Mouse (Mus musculus): ENCODE data around the gene Cp. TPM values are rescaled to one million over a fixed set of nuclear protein-coding genes. Genes with fewer than 3 reads are reported as not detected.

Cp gene
- polyA plus RNA-seq, 1 experiment from 2014 or later = 3.1 TPM

DNA sequence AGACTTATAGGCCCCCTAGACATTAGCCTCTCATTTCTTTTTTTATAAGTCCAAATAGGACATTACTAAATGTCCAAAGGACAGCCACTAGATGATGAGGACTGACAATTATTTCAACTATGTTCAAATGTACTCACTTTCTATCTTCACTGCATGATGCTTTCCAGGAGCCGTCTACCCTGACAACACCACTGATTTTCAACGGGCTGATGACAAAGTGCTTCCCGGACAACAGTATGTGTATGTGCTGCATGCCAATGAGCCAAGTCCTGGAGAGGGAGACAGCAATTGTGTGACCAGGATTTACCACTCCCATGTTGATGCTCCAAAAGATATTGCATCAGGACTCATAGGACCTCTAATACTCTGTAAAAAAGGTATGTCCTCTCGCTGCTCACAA is 9.2 kb downstream of the Cp start:
- Histone ChIP-seq H3K27me3 (replicated peaks) (no peaks in the 10 kb centered on the region), H3K4me1 (no peaks in the 10 kb centered on the region), H3K4me2 (replicated peaks) (no peak overlapping the region), H3K27ac (no peak overlapping the region), H3K9ac (no peak overlapping the region), H3K36me3 (no peaks in the 10 kb centered on the region), H3K4me3 (no peak overlapping the region), H3K9me3 (no peaks in the 10 kb centered on the region)
- ATAC-seq (ENCODE audit: low FRiP score, low read depth) = no peak
- 55% methylated on average over 4 of the region's 4 CpGs for WGBS

- H3K36me3 ChIP-seq = no peaks in the 10 kb centered on the region
- no peak overlapping the region for H3K9ac ChIP-seq
- H3K4me2 ChIP-seq (replicated peaks) = no peak overlapping the region
- H3K27me3 ChIP-seq (replicated peaks) = no peaks in the 10 kb centered on the region
- H3K27ac ChIP-seq = no peak overlapping the region
- 50% methylated on average over 4 of the region's 4 CpGs for WGBS
- no peak overlapping the region for H3K4me3 ChIP-seq
- no peak for ATAC-seq (ENCODE audit: low FRiP score, low read depth)
- no peaks in the 10 kb centered on the region for H3K9me3 ChIP-seq
- H3K4me1 ChIP-seq = no peaks in the 10 kb centered on the region
These were observed 21.6 kb downstream of the Cp start for GRCm38 (mm10) chr3:19978474-19978873.

- 85% methylated on average over 2 of the region's 2 CpGs for WGBS
- H3K36me3 ChIP-seq = no peaks in the 10 kb centered on the region
- no peak overlapping the region for H3K4me2 ChIP-seq (replicated peaks)
- no peak overlapping the region for H3K27ac ChIP-seq
- no peak overlapping the region for H3K9ac ChIP-seq
- no peaks in the 10 kb centered on the region for H3K27me3 ChIP-seq (replicated peaks)
- H3K4me3 ChIP-seq = no peak overlapping the region
- H3K4me1 ChIP-seq = no peaks in the 10 kb centered on the region
- H3K9me3 ChIP-seq = no peaks in the 10 kb centered on the region
- no peak for ATAC-seq (ENCODE audit: low FRiP score, low read depth)
These were observed 24.3 kb downstream of the Cp start for GRCm38 (mm10) chr3:19981156-19981555.

DNA sequence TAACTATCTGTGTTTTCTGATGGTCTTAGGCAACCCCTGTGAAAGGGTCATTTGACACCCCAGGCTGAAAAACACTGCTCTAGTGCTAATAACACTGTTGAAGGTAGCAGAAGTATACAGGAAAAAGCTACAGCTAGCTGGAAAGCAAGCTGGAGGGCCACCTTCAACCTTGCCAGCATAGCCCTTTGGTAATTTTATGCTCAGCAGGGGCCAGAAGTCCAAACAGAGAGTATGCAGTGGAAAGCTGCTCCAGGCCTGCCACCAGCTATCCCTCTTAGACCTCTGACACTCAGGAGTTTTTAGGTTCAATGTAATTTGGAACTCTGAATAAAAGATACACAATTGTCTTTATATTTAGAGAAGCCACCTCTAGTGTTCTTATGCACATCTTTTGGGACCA is 26.0 kb downstream of the Cp start:
- ATAC-seq (ENCODE audit: low FRiP score, low read depth) = no peak
- no peak overlapping the region for H3K4me3 ChIP-seq
- no peak overlapping the region for H3K27ac ChIP-seq
- H3K27me3 ChIP-seq (replicated peaks) = no peaks in the 10 kb centered on the region
- no peaks in the 10 kb centered on the region for H3K9me3 ChIP-seq
- no peaks in the 10 kb centered on the region for H3K36me3 ChIP-seq
- H3K9ac ChIP-seq = no peak overlapping the region
- H3K4me2 ChIP-seq (replicated peaks) = no peak overlapping the region
- H3K4me1 ChIP-seq = no peaks in the 10 kb centered on the region

DNA sequence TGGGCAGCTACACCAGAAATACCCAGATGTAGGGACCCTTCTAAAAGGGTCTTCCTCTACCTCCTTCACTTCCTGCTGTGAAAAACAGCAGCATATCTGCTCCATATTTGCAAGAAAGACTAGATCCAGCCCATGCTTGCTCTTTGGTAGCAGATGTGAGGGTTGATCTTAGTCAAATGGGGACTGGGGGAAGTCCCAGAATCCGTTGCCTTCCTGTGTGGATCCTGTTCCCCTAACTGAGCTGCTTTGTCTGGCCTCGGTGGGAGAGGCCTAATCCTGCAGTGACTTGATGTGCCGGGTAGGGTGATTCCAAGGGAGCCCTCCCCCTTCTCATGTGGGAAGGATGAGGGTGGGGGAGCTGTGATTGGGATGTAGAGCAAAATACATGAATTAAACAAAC is 29.3 kb downstream of the Cp start:
- Histone ChIP-seq H3K27ac (no peak overlapping the region), H3K4me1 (no peaks in the 10 kb centered on the region), H3K4me2 (replicated peaks) (no peak overlapping the region), H3K4me3 (no peak overlapping the region), H3K9me3 (no peaks in the 10 kb centered on the region), H3K27me3 (replicated peaks) (no peaks in the 10 kb centered on the region), H3K36me3 (no peaks in the 10 kb centered on the region), H3K9ac (no peak overlapping the region)
- ATAC-seq (ENCODE audit: low FRiP score, low read depth) = no peak
- WGBS = 38% methylated on average over 3 of the region's 3 CpGs

GRCm38 (mm10) chr3:19990031-19990430 is 33.2 kb downstream of the Cp start:
- H3K9ac ChIP-seq = no peak overlapping the region
- 81% methylated on average over 3 of the region's 3 CpGs for WGBS
- H3K4me1 ChIP-seq = no peaks in the 10 kb centered on the region
- no peaks in the 10 kb centered on the region for H3K9me3 ChIP-seq
- no peak overlapping the region for H3K4me2 ChIP-seq (replicated peaks)
- no peak overlapping the region for H3K27ac ChIP-seq
- no peak overlapping the region for H3K4me3 ChIP-seq
- no peak for ATAC-seq (ENCODE audit: low FRiP score, low read depth)
- no peaks in the 10 kb centered on the region for H3K36me3 ChIP-seq
- H3K27me3 ChIP-seq (replicated peaks) = no peaks in the 10 kb centered on the region

DNA sequence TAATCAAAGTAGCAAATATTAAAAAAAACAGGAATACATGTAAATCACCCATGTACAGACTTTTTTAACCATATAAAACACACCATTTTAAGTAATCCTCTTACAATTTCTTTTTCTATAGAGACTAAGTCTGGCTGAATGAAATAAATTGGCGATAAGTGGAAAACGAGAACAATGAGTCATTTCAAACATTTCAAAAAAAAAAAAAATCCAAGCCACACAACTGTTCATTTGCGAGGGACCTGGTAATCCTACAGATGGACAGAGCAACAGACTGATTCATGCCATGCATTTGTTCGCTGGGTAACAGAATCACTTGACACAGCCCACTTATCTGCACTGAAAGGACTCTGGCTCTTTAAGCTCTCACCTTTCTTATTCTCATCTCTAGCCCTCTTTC is 35.5 kb downstream of the Cp start:
- H3K27me3 ChIP-seq (replicated peaks) = no peaks in the 10 kb centered on the region
- no peak overlapping the region for H3K4me2 ChIP-seq (replicated peaks)
- no peak overlapping the region for H3K9ac ChIP-seq
- no peaks in the 10 kb centered on the region for H3K4me1 ChIP-seq
- H3K4me3 ChIP-seq = no peak overlapping the region
- no peaks in the 10 kb centered on the region for H3K9me3 ChIP-seq
- ATAC-seq (ENCODE audit: low FRiP score, low read depth) = no peak
- WGBS = 84% methylated on average over 4 of the region's 4 CpGs
- peaks cover 7% of the 10 kb centered on the region; the same call in 1 of the 2 replicates for H3K36me3 ChIP-seq
- no peak overlapping the region for H3K27ac ChIP-seq

- no peaks in the 10 kb centered on the region for H3K27me3 ChIP-seq (replicated peaks)
- H3K4me2 ChIP-seq (replicated peaks) = no peak overlapping the region
- H3K4me1 ChIP-seq = no peaks in the 10 kb centered on the region
- H3K27ac ChIP-seq = no peak overlapping the region
- ATAC-seq (ENCODE audit: low FRiP score, low read depth) = no peak
- H3K9me3 ChIP-seq = no peaks in the 10 kb centered on the region
- no peak overlapping the region for H3K4me3 ChIP-seq
- no peak overlapping the region for H3K9ac ChIP-seq
- H3K36me3 ChIP-seq = peaks cover 27% of the 10 kb centered on the region
- WGBS = 89% methylated on average over 2 of the region's 2 CpGs
These were observed 42.7 kb downstream of the Cp start for GRCm38 (mm10) chr3:19999551-19999950.

DNA sequence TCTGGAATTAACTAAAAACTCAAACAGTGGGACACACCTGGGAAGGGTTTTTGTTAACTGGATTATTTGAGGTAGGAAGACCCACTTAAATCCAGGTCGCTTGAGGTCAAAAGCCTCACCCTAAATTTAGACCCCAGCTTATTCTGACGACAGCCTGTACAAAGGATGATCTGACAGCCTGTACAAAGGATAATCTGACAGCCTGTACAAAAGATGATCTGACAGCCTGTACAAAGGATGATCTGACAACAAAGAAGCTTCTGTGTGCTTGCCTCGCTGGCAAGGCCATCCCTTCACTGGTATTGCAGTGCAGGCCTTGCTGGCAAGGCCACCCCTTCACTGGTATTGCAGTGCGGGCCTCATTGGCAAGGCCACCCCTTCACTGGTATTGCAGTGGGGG is 44.0 kb downstream of the Cp start:
- H3K4me3 ChIP-seq = no peak overlapping the region
- no peaks in the 10 kb centered on the region for H3K27me3 ChIP-seq (replicated peaks)
- no peaks in the 10 kb centered on the region for H3K9me3 ChIP-seq
- H3K4me1 ChIP-seq = no peaks in the 10 kb centered on the region
- H3K9ac ChIP-seq = no peak overlapping the region
- 69% methylated on average over 4 of the region's 4 CpGs for WGBS
- H3K4me2 ChIP-seq (replicated peaks) = no peak overlapping the region
- peaks cover 27% of the 10 kb centered on the region for H3K36me3 ChIP-seq
- ATAC-seq (ENCODE audit: low FRiP score, low read depth) = no peak
- no peak overlapping the region for H3K27ac ChIP-seq

GRCm38 (mm10) chr3:20002786-20003185 is 45.9 kb downstream of the Cp start:
- no peaks in the 10 kb centered on the region for H3K9me3 ChIP-seq
- no peak overlapping the region for H3K4me3 ChIP-seq
- no peak overlapping the region for H3K4me2 ChIP-seq (replicated peaks)
- H3K27ac ChIP-seq = no peak overlapping the region
- no peak for ATAC-seq (ENCODE audit: low FRiP score, low read depth)
- H3K36me3 ChIP-seq = peaks cover 23% of the 10 kb centered on the region
- 84% methylated on average over 5 of the region's 5 CpGs for WGBS
- no peaks in the 10 kb centered on the region for H3K27me3 ChIP-seq (replicated peaks)
- no peaks in the 10 kb centered on the region for H3K4me1 ChIP-seq
- no peak overlapping the region for H3K9ac ChIP-seq

- Histone ChIP-seq H3K36me3 (peaks cover 23% of the 10 kb centered on the region), H3K9ac (no peak overlapping the region), H3K4me1 (no peaks in the 10 kb centered on the region), H3K9me3 (no peaks in the 10 kb centered on the region), H3K27ac (no peak overlapping the region), H3K27me3 (replicated peaks) (no peaks in the 10 kb centered on the region), H3K4me2 (replicated peaks) (no peak overlapping the region), H3K4me3 (no peak overlapping the region)
- 88% methylated on average over 8 of the region's 8 CpGs for WGBS
- no peak for ATAC-seq (ENCODE audit: low FRiP score, low read depth)
These were observed 47.6 kb downstream of the Cp start for GRCm38 (mm10) chr3:20004422-20004821.

GRCm38 (mm10) chr3:20005611-20006010 is 48.8 kb downstream of the Cp start:
- H3K36me3 ChIP-seq = peaks cover 26% of the 10 kb centered on the region
- no peak overlapping the region for H3K4me2 ChIP-seq (replicated peaks)
- WGBS = 76% methylated on average over 1 of the region's 1 CpGs
- H3K9ac ChIP-seq = no peak overlapping the region
- H3K9me3 ChIP-seq = no peaks in the 10 kb centered on the region
- ATAC-seq (ENCODE audit: low FRiP score, low read depth) = no peak
- no peaks in the 10 kb centered on the region for H3K4me1 ChIP-seq
- no peak overlapping the region for H3K27ac ChIP-seq
- no peak overlapping the region for H3K4me3 ChIP-seq
- no peaks in the 10 kb centered on the region for H3K27me3 ChIP-seq (replicated peaks)

DNA sequence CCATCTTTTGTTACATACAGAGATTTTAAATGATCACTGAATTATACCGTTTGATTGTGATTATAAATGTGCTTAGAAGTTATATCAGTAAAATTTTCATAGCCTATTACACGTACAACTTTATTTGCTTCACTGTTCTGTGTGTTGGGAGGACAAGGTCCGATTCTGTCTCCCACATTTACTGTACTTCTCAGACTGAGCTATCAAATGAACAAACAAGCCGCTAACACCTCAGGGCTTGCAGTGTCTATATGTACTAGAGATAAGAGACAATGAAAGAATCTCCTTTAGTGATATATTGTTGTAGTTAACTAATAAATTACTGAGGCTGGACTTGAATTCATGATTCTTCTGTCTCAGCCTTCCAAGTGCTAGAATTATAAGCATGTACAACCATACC is 50.4 kb downstream of the Cp start:
- WGBS = 96% methylated on average over 4 of the region's 4 CpGs
- Histone ChIP-seq H3K36me3 (peaks cover 21% of the 10 kb centered on the region), H3K27me3 (replicated peaks) (no peaks in the 10 kb centered on the region), H3K4me2 (replicated peaks) (no peak overlapping the region), H3K4me1 (no peaks in the 10 kb centered on the region), H3K4me3 (no peak overlapping the region), H3K9me3 (no peaks in the 10 kb centered on the region), H3K9ac (no peak overlapping the region), H3K27ac (no peak overlapping the region)
- ATAC-seq (ENCODE audit: low FRiP score, low read depth) = no peak

DNA sequence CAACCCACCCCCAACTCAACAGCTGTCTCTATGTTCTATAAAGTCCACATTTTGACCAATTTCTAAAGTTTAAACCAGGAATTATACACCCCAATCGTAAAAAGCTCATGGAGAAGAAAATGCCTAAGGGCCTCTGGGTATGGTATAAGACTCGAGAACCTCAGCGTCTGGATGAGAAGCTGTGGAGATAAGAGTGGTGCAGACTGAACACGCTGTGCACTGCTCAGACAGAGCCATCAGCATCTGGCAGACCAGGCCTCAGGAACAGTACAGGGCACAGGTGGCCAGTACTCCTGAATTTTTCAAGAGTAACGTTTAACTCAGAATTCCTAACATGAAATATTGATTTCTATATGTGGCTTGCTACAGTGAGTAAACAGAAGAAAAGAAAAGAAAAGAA is 50.9 kb downstream of the Cp start:
- H3K4me3 ChIP-seq = no peak overlapping the region
- peaks cover 20% of the 10 kb centered on the region for H3K36me3 ChIP-seq
- H3K27ac ChIP-seq = no peak overlapping the region
- no peaks in the 10 kb centered on the region for H3K9me3 ChIP-seq
- H3K9ac ChIP-seq = no peak overlapping the region
- H3K27me3 ChIP-seq (replicated peaks) = no peaks in the 10 kb centered on the region
- WGBS = 91% methylated on average over 5 of the region's 5 CpGs
- H3K4me1 ChIP-seq = no peaks in the 10 kb centered on the region
- ATAC-seq (ENCODE audit: low FRiP score, low read depth) = no peak
- no peak overlapping the region for H3K4me2 ChIP-seq (replicated peaks)

Measured in neural tube, embryonic 12.5 days (tissue).